Mouse (Mus musculus) myocyte (in vitro differentiated cells): Measurements from ENCODE around the gene Zdhhc8.

Experiments
- CEBPB ChIP-seq: IDR thresholded peaks from 2 replicates; pipeline ENCODE4 v1.6.1; 2011; ENCODE audit warnings: mild to moderate bottlenecking, moderate library complexity; ENCODE audit not compliant: poor library complexity, insufficient read depth, severe bottlenecking
- E2F4 ChIP-seq: IDR thresholded peaks from one replicate; pipeline ENCODE4 v1.6.1; 2011; ENCODE audit warnings: mild to moderate bottlenecking, control low read depth, moderate library complexity; ENCODE audit not compliant: insufficient read depth
- MAX ChIP-seq: IDR thresholded peaks from one replicate; pipeline ENCODE4 v1.6.1; 2011; ENCODE audit warnings: low read depth, mild to moderate bottlenecking, control low read depth
- MYOG ChIP-seq, 3 experiments: IDR thresholded peaks; one replicate each; pipeline ENCODE4 v1.6.1; 2011; ENCODE audit warnings: control low read depth in 2 of 3, low read depth in 2 of 3, mild to moderate bottlenecking in 2 of 3; ENCODE audit not compliant: insufficient read length in 2 of 3, control insufficient read depth in 1 of 3, insufficient read depth in 1 of 3
- POLR2A ChIP-seq: IDR thresholded peaks from one replicate; pipeline ENCODE4 v1.6.1; 2011; ENCODE audit warnings: low read depth, mild to moderate bottlenecking, control low read depth, moderate library complexity; ENCODE audit not compliant: insufficient read length
- POLR2AphosphoS2 ChIP-seq: IDR thresholded peaks from one replicate; pipeline ENCODE4 v1.6.1; 2011; ENCODE audit warnings: low read depth, control low read depth; ENCODE audit not compliant: insufficient read length
- SRF ChIP-seq: IDR thresholded peaks from one replicate; pipeline ENCODE4 v1.6.1; 2011; ENCODE audit warnings: low read depth; ENCODE audit not compliant: control insufficient read depth, insufficient read length
- TCF12 ChIP-seq: IDR thresholded peaks from one replicate; pipeline ENCODE4 v1.6.1; 2011; ENCODE audit warnings: mild to moderate bottlenecking, control low read depth; ENCODE audit not compliant: poor library complexity, insufficient read depth, severe bottlenecking
- TCF3 ChIP-seq: IDR thresholded peaks from one replicate; pipeline ENCODE4 v1.6.1; 2011; ENCODE audit warnings: low read depth, control low read depth; ENCODE audit not compliant: insufficient read length
- USF1 ChIP-seq: IDR thresholded peaks from one replicate; pipeline ENCODE4 v1.6.1; 2011; ENCODE audit warnings: low read depth, mild to moderate bottlenecking, control low read depth, moderate library complexity

DNA sequence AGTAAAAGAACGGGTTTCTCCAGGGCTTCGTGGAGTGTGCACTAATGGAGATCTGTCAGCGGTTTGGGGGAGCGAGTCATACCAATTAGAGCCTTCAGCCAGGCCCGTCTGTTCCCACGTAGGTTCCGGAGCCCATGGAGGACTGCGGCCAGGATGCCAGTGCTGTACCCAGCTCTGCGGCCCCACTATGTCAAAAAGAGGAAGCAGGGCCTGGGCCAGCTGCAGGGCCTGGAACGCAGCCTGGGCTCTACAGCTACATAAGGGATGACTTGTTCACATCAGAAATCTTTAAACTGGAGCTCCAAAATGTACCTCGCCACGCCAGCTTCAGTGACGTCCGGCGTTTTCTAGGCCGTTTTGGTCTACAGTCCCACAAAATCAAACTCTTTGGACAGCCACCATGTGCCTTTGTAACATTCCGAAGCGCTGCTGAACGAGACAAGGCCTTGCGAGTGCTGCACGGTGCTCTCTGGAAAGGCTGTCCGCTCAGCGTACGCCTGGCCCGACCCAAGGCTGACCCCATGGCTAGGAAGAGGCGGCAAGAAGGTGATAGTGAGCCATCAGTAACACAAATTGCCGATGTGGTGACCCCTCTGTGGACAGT is 14.5 kb upstream of the Zdhhc8 start:
- TF ChIP-seq TCF12 (no peak), MYOG (IDR thresholded peaks at IDR 0.05; ENCODE audit: control insufficient read depth in 1 of 3, insufficient read depth in 1 of 3, insufficient read length in 2 of 3, low read depth in 2 of 3) (peak in 1 of 3 experiments; percentile 27), MAX (no peak), POLR2A (peak; percentile 43), E2F4 (no peak), CEBPB (no peak), POLR2AphosphoS2 (peak; percentile 26), TCF3 (no peak), USF1 (no peak), SRF (no peak)
